Mouse (Mus musculus): ENCODE data around the gene Cables2. TPM values are rescaled to one million over a fixed set of nuclear protein-coding genes. Genes with fewer than 3 reads are reported as not detected.

Cables2 gene
- polyA plus RNA-seq, 1 experiment from 2014 or later, result 22.9 TPM

GRCm38 (mm10) chr2:180306009-180306408 is 32.7 kb upstream of the Cables2 start:
- Histone ChIP-seq H3K27me3 (ENCODE audit: control insufficient read depth, insufficient read depth, low read length) (no peaks in the 10 kb centered on the region), H3K9ac (ENCODE audit: low read length) (no peak overlapping the region), H3K4me3 (ENCODE audit: low read depth, low read length) (no peak overlapping the region), H3K9me3 (ENCODE audit: control insufficient read depth, low read length) (no peaks in the 10 kb centered on the region), H3K27ac (ENCODE audit: low read depth, low read length) (no peak overlapping the region), H3K36me3 (ENCODE audit: control insufficient read depth, insufficient read depth, low read length) (no peaks in the 10 kb centered on the region), H3K4me1 (ENCODE audit: control insufficient read depth, insufficient read depth, low read length) (no peaks in the 10 kb centered on the region), H3K4me2 (ENCODE audit: low read depth) (no peak overlapping the region)
- DNase-seq (ENCODE audit: low spot score) (no peak), ATAC-seq (ENCODE audit: insufficient read depth, low FRiP score, low TSS enrichment) (no peak)
- WGBS, result 72% methylated on average over 2 of the region's 2 CpGs

GRCm38 (mm10) chr2:180305490-180305889 is 32.2 kb upstream of the Cables2 start:
- Histone ChIP-seq H3K4me3 (ENCODE audit: low read depth, low read length) (no peak overlapping the region), H3K9me3 (ENCODE audit: control insufficient read depth, low read length) (no peaks in the 10 kb centered on the region), H3K36me3 (ENCODE audit: control insufficient read depth, insufficient read depth, low read length) (no peaks in the 10 kb centered on the region), H3K4me2 (ENCODE audit: low read depth) (no peak overlapping the region), H3K4me1 (ENCODE audit: control insufficient read depth, insufficient read depth, low read length) (no peaks in the 10 kb centered on the region), H3K27me3 (ENCODE audit: control insufficient read depth, insufficient read depth, low read length) (no peaks in the 10 kb centered on the region), H3K9ac (ENCODE audit: low read length) (no peak overlapping the region), H3K27ac (ENCODE audit: low read depth, low read length) (no peak overlapping the region)
- no peak for DNase-seq (ENCODE audit: low spot score)
- WGBS, result 88% methylated on average over 3 of the region's 3 CpGs
- ATAC-seq (ENCODE audit: insufficient read depth, low FRiP score, low TSS enrichment), result no peak

- no peak for ATAC-seq (ENCODE audit: insufficient read depth, low FRiP score, low TSS enrichment)
These were observed 31.3 kb upstream of the Cables2 start for GRCm38 (mm10) chr2:180304554-180304953.

GRCm38 (mm10) chr2:180303468-180303867 is 30.2 kb upstream of the Cables2 start:
- DNase-seq (ENCODE audit: low spot score), result no peak
- no peak overlapping the region for H3K4me2 ChIP-seq (ENCODE audit: low read depth)
- H3K4me1 ChIP-seq (ENCODE audit: control insufficient read depth, insufficient read depth, low read length), result no peaks in the 10 kb centered on the region
- no peaks in the 10 kb centered on the region for H3K27me3 ChIP-seq (ENCODE audit: control insufficient read depth, insufficient read depth, low read length)
- ATAC-seq (ENCODE audit: insufficient read depth, low FRiP score, low TSS enrichment), result no peak
- H3K27ac ChIP-seq (ENCODE audit: low read depth, low read length), result no peak overlapping the region
- no peaks in the 10 kb centered on the region for H3K9me3 ChIP-seq (ENCODE audit: control insufficient read depth, low read length)
- H3K9ac ChIP-seq (ENCODE audit: low read length), result no peak overlapping the region
- 86% methylated on average over 12 of the region's 12 CpGs for WGBS
- no peak overlapping the region for H3K4me3 ChIP-seq (ENCODE audit: low read depth, low read length)
- no peaks in the 10 kb centered on the region for H3K36me3 ChIP-seq (ENCODE audit: control insufficient read depth, insufficient read depth, low read length)

More at GRCm38 (mm10) chr2:180304554-180304953, 31.3 kb upstream of the Cables2 start:
- Histone ChIP-seq H3K4me2 (ENCODE audit: low read depth) (no peak overlapping the region), H3K4me3 (ENCODE audit: low read depth, low read length) (no peak overlapping the region), H3K9me3 (ENCODE audit: control insufficient read depth, low read length) (no peaks in the 10 kb centered on the region), H3K27me3 (ENCODE audit: control insufficient read depth, insufficient read depth, low read length) (no peaks in the 10 kb centered on the region), H3K36me3 (ENCODE audit: control insufficient read depth, insufficient read depth, low read length) (no peaks in the 10 kb centered on the region), H3K4me1 (ENCODE audit: control insufficient read depth, insufficient read depth, low read length) (no peaks in the 10 kb centered on the region), H3K27ac (ENCODE audit: low read depth, low read length) (no peak overlapping the region), H3K9ac (ENCODE audit: low read length) (no peak overlapping the region)
- WGBS, result 62% methylated on average over 4 of the region's 4 CpGs
- no peak for DNase-seq (ENCODE audit: low spot score)

- no peaks in the 10 kb centered on the region for H3K36me3 ChIP-seq (ENCODE audit: control insufficient read depth, insufficient read depth, low read length)
- no peak overlapping the region for H3K9ac ChIP-seq (ENCODE audit: low read length)
- no peak overlapping the region for H3K4me2 ChIP-seq (ENCODE audit: low read depth)
- 79% methylated on average over 4 of the region's 4 CpGs for WGBS
- no peaks in the 10 kb centered on the region for H3K4me1 ChIP-seq (ENCODE audit: control insufficient read depth, insufficient read depth, low read length)
- DNase-seq (ENCODE audit: low spot score), result no peak
- no peaks in the 10 kb centered on the region for H3K9me3 ChIP-seq (ENCODE audit: control insufficient read depth, low read length)
- H3K27ac ChIP-seq (ENCODE audit: low read depth, low read length), result no peak overlapping the region
- ATAC-seq (ENCODE audit: insufficient read depth, low FRiP score, low TSS enrichment), result no peak
- H3K4me3 ChIP-seq (ENCODE audit: low read depth, low read length), result no peak overlapping the region
- H3K27me3 ChIP-seq (ENCODE audit: control insufficient read depth, insufficient read depth, low read length), result no peaks in the 10 kb centered on the region
These were observed 28.9 kb upstream of the Cables2 start for GRCm38 (mm10) chr2:180302201-180302600.

- no peaks in the 10 kb centered on the region for H3K27me3 ChIP-seq (ENCODE audit: control insufficient read depth, insufficient read depth, low read length)
- no peak for ATAC-seq (ENCODE audit: insufficient read depth, low FRiP score, low TSS enrichment)
- no peaks in the 10 kb centered on the region for H3K36me3 ChIP-seq (ENCODE audit: control insufficient read depth, insufficient read depth, low read length)
These were observed 27.5 kb upstream of the Cables2 start for GRCm38 (mm10) chr2:180300771-180301170.

GRCm38 (mm10) chr2:180300252-180300651 is 27.0 kb upstream of the Cables2 start:
- H3K4me2 ChIP-seq (ENCODE audit: low read depth), result no peak overlapping the region
- H3K36me3 ChIP-seq (ENCODE audit: control insufficient read depth, insufficient read depth, low read length), result no peaks in the 10 kb centered on the region
- H3K9ac ChIP-seq (ENCODE audit: low read length), result no peak overlapping the region
- no peak overlapping the region for H3K27ac ChIP-seq (ENCODE audit: low read depth, low read length)
- no peaks in the 10 kb centered on the region for H3K4me1 ChIP-seq (ENCODE audit: control insufficient read depth, insufficient read depth, low read length)
- H3K9me3 ChIP-seq (ENCODE audit: control insufficient read depth, low read length), result no peaks in the 10 kb centered on the region
- ATAC-seq (ENCODE audit: insufficient read depth, low FRiP score, low TSS enrichment) (no peak), DNase-seq (ENCODE audit: low spot score) (no peak)
- WGBS, result 79% methylated on average over 2 of the region's 2 CpGs
- H3K27me3 ChIP-seq (ENCODE audit: control insufficient read depth, insufficient read depth, low read length), result no peaks in the 10 kb centered on the region
- H3K4me3 ChIP-seq (ENCODE audit: low read depth, low read length), result no peak overlapping the region

More at GRCm38 (mm10) chr2:180300771-180301170, 27.5 kb upstream of the Cables2 start:
- no peak for DNase-seq (ENCODE audit: low spot score)
- H3K9me3 ChIP-seq (ENCODE audit: control insufficient read depth, low read length), result no peaks in the 10 kb centered on the region
- H3K4me2 ChIP-seq (ENCODE audit: low read depth), result no peak overlapping the region
- H3K27ac ChIP-seq (ENCODE audit: low read depth, low read length), result no peak overlapping the region
- H3K4me1 ChIP-seq (ENCODE audit: control insufficient read depth, insufficient read depth, low read length), result no peaks in the 10 kb centered on the region
- no peak overlapping the region for H3K9ac ChIP-seq (ENCODE audit: low read length)
- 57% methylated on average over 5 of the region's 5 CpGs for WGBS
- no peak overlapping the region for H3K4me3 ChIP-seq (ENCODE audit: low read depth, low read length)

- ATAC-seq (ENCODE audit: insufficient read depth, low FRiP score, low TSS enrichment) (no peak), DNase-seq (ENCODE audit: low spot score) (no peak)
- H3K9ac ChIP-seq (ENCODE audit: low read length), result no peak overlapping the region
- H3K36me3 ChIP-seq (ENCODE audit: control insufficient read depth, insufficient read depth, low read length), result no peaks in the 10 kb centered on the region
- no peak overlapping the region for H3K4me3 ChIP-seq (ENCODE audit: low read depth, low read length)
- H3K4me2 ChIP-seq (ENCODE audit: low read depth), result no peak overlapping the region
- no peak overlapping the region for H3K27ac ChIP-seq (ENCODE audit: low read depth, low read length)
- no peaks in the 10 kb centered on the region for H3K27me3 ChIP-seq (ENCODE audit: control insufficient read depth, insufficient read depth, low read length)
- H3K4me1 ChIP-seq (ENCODE audit: control insufficient read depth, insufficient read depth, low read length), result no peaks in the 10 kb centered on the region
- 72% methylated on average over 8 of the region's 8 CpGs for WGBS
- no peaks in the 10 kb centered on the region for H3K9me3 ChIP-seq (ENCODE audit: control insufficient read depth, low read length)
These were observed 19.6 kb upstream of the Cables2 start for GRCm38 (mm10) chr2:180292906-180293305.

GRCm38 (mm10) chr2:180292026-180292425 is 18.7 kb upstream of the Cables2 start:
- WGBS, result 76% methylated on average over 4 of the region's 4 CpGs
- H3K27ac ChIP-seq (ENCODE audit: low read depth, low read length), result no peak overlapping the region
- H3K9ac ChIP-seq (ENCODE audit: low read length), result no peak overlapping the region
- no peaks in the 10 kb centered on the region for H3K4me1 ChIP-seq (ENCODE audit: control insufficient read depth, insufficient read depth, low read length)
- no peak overlapping the region for H3K4me3 ChIP-seq (ENCODE audit: low read depth, low read length)
- no peaks in the 10 kb centered on the region for H3K36me3 ChIP-seq (ENCODE audit: control insufficient read depth, insufficient read depth, low read length)
- no peaks in the 10 kb centered on the region for H3K27me3 ChIP-seq (ENCODE audit: control insufficient read depth, insufficient read depth, low read length)
- ATAC-seq (ENCODE audit: insufficient read depth, low FRiP score, low TSS enrichment) (no peak), DNase-seq (ENCODE audit: low spot score) (no peak)
- no peaks in the 10 kb centered on the region for H3K9me3 ChIP-seq (ENCODE audit: control insufficient read depth, low read length)
- H3K4me2 ChIP-seq (ENCODE audit: low read depth), result no peak overlapping the region
